Mouse (Mus musculus): ENCODE measurements around the gene Atp8a1. TPM values are rescaled to one million over a fixed set of nuclear protein-coding genes. Genes with fewer than 3 reads are reported as not detected.

The Atp8a1 gene
- polyA plus RNA-seq, 1 experiment from 2014 or later: 8.7 TPM

- H3K4me3 ChIP-seq (replicated peaks; ENCODE audit: low read depth, low read length): no peak overlapping the region
- DNase-seq (ENCODE audit: low spot score) (no peak), ATAC-seq (replicated peaks; ENCODE audit: low FRiP score, low read depth) (no peak)
- no peaks in the 10 kb centered on the region for H3K27me3 ChIP-seq (ENCODE audit: insufficient read depth, low read length)
- no peak for TF ChIP-seq CTCF (IDR thresholded peaks at IDR 0.05; ENCODE audit: low read depth)
- H3K4me2 ChIP-seq (ENCODE audit: low read length): no peak overlapping the region
- H3K27ac ChIP-seq: no peak overlapping the region
- 79% methylated on average over 2 of the region's 2 CpGs for WGBS
- H3K4me1 ChIP-seq (replicated peaks; ENCODE audit: insufficient read depth, low read length): no peaks in the 10 kb centered on the region
- H3K9ac ChIP-seq (ENCODE audit: low read depth, low read length): no peak overlapping the region
- H3K9me3 ChIP-seq (replicated peaks; ENCODE audit: low read length): no peaks in the 10 kb centered on the region
- H3K36me3 ChIP-seq (ENCODE audit: insufficient read depth, low read length): no peaks in the 10 kb centered on the region
Measured at GRCm38 (mm10) chr5:67864508-67865060, 17.4 kb upstream of the Atp8a1 start.

- H3K36me3 ChIP-seq (ENCODE audit: insufficient read depth, low read length): no peaks in the 10 kb centered on the region
- H3K9me3 ChIP-seq (replicated peaks; ENCODE audit: low read length): no peaks in the 10 kb centered on the region
- TF ChIP-seq CTCF (IDR thresholded peaks at IDR 0.05; ENCODE audit: low read depth): no peak
- no peak overlapping the region for H3K4me2 ChIP-seq (ENCODE audit: low read length)
- H3K27me3 ChIP-seq (ENCODE audit: insufficient read depth, low read length): no peaks in the 10 kb centered on the region
- no peak overlapping the region for H3K9ac ChIP-seq (ENCODE audit: low read depth, low read length)
- no peak overlapping the region for H3K4me3 ChIP-seq (replicated peaks; ENCODE audit: low read depth, low read length)
- ATAC-seq (replicated peaks; ENCODE audit: low FRiP score, low read depth): no peak
- WGBS: 47% methylated on average over 10 of the region's 10 CpGs
- no peak for DNase-seq (ENCODE audit: low spot score)
- H3K4me1 ChIP-seq (replicated peaks; ENCODE audit: insufficient read depth, low read length): no peaks in the 10 kb centered on the region
- H3K27ac ChIP-seq: no peak overlapping the region
Measured at GRCm38 (mm10) chr5:67863950-67864391, 16.7 kb upstream of the Atp8a1 start.

GRCm38 (mm10) chr5:67854963-67855606 is 7.9 kb upstream of the Atp8a1 start:
- 72% methylated on average over 6 of the region's 6 CpGs for WGBS
- Histone ChIP-seq H3K9ac (ENCODE audit: low read depth, low read length) (no peak overlapping the region), H3K9me3 (replicated peaks; ENCODE audit: low read length) (no peaks in the 10 kb centered on the region), H3K27ac (no peak overlapping the region), H3K36me3 (ENCODE audit: insufficient read depth, low read length) (no peaks in the 10 kb centered on the region), H3K4me3 (replicated peaks; ENCODE audit: low read depth, low read length) (no peak overlapping the region), H3K27me3 (ENCODE audit: insufficient read depth, low read length) (no peaks in the 10 kb centered on the region), H3K4me2 (ENCODE audit: low read length) (no peak overlapping the region), H3K4me1 (replicated peaks; ENCODE audit: insufficient read depth, low read length) (no peaks in the 10 kb centered on the region)
- no peak for TF ChIP-seq CTCF (IDR thresholded peaks at IDR 0.05; ENCODE audit: low read depth)
- DNase-seq (ENCODE audit: low spot score) (no peak), ATAC-seq (replicated peaks; ENCODE audit: low FRiP score, low read depth) (no peak)

GRCm38 (mm10) chr5:67852860-67853259 is 5.6 kb upstream of the Atp8a1 start:
- H3K36me3 ChIP-seq (ENCODE audit: insufficient read depth, low read length): no peaks in the 10 kb centered on the region
- H3K4me1 ChIP-seq (replicated peaks; ENCODE audit: insufficient read depth, low read length): no peaks in the 10 kb centered on the region
- no peak overlapping the region for H3K4me3 ChIP-seq (replicated peaks; ENCODE audit: low read depth, low read length)
- TF ChIP-seq CTCF (IDR thresholded peaks at IDR 0.05; ENCODE audit: low read depth): no peak
- H3K4me2 ChIP-seq (ENCODE audit: low read length): no peak overlapping the region
- H3K9ac ChIP-seq (ENCODE audit: low read depth, low read length): no peak overlapping the region
- WGBS: 68% methylated on average over 2 of the region's 2 CpGs
- ATAC-seq (replicated peaks; ENCODE audit: low FRiP score, low read depth) (no peak), DNase-seq (ENCODE audit: low spot score) (no peak)
- H3K27ac ChIP-seq: no peak overlapping the region
- H3K9me3 ChIP-seq (replicated peaks; ENCODE audit: low read length): no peaks in the 10 kb centered on the region
- no peaks in the 10 kb centered on the region for H3K27me3 ChIP-seq (ENCODE audit: insufficient read depth, low read length)

DNA sequence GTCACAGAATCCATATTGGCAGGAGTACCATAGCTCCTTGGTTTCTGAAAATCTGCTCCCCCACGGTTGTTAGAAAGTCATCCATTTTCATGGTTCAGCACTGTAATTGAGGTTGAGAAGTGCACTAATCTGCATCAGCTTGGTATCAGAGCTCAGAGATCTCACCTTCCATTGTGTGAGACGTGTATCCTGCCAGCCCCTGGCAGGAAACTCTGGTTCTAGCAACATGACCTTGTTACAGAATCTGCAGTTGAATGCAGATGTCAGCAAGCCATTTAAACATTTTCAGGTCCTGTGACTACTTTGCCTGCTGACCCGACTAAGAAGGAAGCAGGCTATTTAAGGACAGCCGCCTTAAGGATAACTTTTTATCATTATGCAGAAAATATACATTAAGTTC is 2.2 kb upstream of the Atp8a1 start:
- no peak overlapping the region for H3K4me3 ChIP-seq (replicated peaks; ENCODE audit: low read depth, low read length)
- no peak overlapping the region for H3K9ac ChIP-seq (ENCODE audit: low read depth, low read length)
- no peak for TF ChIP-seq CTCF (IDR thresholded peaks at IDR 0.05; ENCODE audit: low read depth)
- H3K4me2 ChIP-seq (ENCODE audit: low read length): no peak overlapping the region
- no peak overlapping the region for H3K27ac ChIP-seq
- H3K4me1 ChIP-seq (replicated peaks; ENCODE audit: insufficient read depth, low read length): 0 out of 2 replicates have a peak, but pooled peaks cover under 1% of the 10 kb centered on the region
- ATAC-seq (replicated peaks; ENCODE audit: low FRiP score, low read depth) (no peak), DNase-seq (ENCODE audit: low spot score) (no peak)
- 72% methylated on average over 4 of the region's 4 CpGs for WGBS
- H3K9me3 ChIP-seq (replicated peaks; ENCODE audit: low read length): no peaks in the 10 kb centered on the region
- H3K27me3 ChIP-seq (ENCODE audit: insufficient read depth, low read length): no peaks in the 10 kb centered on the region
- H3K36me3 ChIP-seq (ENCODE audit: insufficient read depth, low read length): no peaks in the 10 kb centered on the region

DNA sequence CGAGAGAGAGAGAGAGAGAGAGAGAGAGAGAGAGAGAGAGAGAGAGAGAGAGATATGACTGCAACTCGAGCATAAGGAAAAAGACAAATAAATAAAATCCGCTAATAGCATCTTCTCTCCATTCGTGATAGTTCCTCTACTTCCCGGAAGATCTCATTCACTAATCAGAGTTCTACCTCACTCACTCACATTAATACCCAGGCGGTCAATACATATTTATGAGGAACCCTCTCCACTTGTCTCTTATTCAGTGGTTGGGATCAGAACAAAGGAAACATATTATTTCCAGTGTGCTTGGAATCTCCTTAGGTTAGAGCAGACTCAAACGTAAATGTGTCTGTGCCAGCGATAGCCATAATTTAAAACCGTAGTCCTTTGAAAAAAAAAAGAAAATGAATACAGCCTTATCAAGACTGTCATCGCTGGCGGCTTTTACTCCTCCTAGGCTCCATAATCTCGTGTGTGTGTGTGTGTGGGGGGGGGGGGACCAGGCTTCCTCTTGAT is 1.3 kb upstream of the Atp8a1 start:
- Histone ChIP-seq H3K4me3 (replicated peaks; ENCODE audit: low read depth, low read length) (no peak overlapping the region), H3K4me2 (ENCODE audit: low read length) (peak overlapping the region; percentile 91)

More for the DNA sequence above, 1.3 kb upstream of the Atp8a1 start:
- Histone ChIP-seq H3K27ac (no peak overlapping the region), H3K4me1 (replicated peaks; ENCODE audit: insufficient read depth, low read length) (0 out of 2 replicates have a peak, but pooled peaks cover 2% of the 10 kb centered on the region), H3K36me3 (ENCODE audit: insufficient read depth, low read length) (no peaks in the 10 kb centered on the region), H3K9me3 (replicated peaks; ENCODE audit: low read length) (no peaks in the 10 kb centered on the region), H3K27me3 (ENCODE audit: insufficient read depth, low read length) (no peaks in the 10 kb centered on the region), H3K9ac (ENCODE audit: low read depth, low read length) (no peak overlapping the region)
- TF ChIP-seq CTCF (IDR thresholded peaks at IDR 0.05; ENCODE audit: low read depth): no peak
- 57% methylated on average over 12 of the region's 12 CpGs for WGBS
- no peak for DNase-seq (ENCODE audit: low spot score)
- no peak for ATAC-seq (replicated peaks; ENCODE audit: low FRiP score, low read depth)
